Comparison of ENCODE assay signal across 30 mouse cellular contexts in the genomic region with DNA sequence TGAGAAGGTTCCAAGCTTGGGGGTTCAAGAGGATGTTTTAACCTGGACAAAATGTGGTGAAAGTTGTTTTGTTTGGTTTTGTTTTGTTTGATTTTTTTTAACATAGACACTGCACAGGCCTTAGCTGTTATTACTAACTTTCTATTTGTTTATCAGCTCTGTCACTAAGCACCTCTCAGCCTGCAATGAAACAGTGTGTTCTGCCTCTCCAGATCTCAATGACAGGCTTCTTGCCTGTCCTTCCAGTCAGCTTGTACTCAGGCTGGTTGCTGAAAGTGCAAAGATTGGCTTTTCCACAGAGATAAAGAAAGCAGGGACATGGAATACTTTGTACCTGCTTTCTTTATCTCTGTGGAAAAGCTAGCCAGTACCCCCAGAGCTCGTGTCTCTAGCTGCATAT.
DNase-seq lines count a peak whose midpoint lies in the region; ATAC-seq lines count a peak whose summit lies in the region.
"Had no signal": no experiment of that assay in that cellular context is flagged by ENCODE, and none has a peak within 500 bp of the region (broad histone marks: within the 10 kb centered on the region; RNA-seq: fewer than 3 reads in every experiment).

No protein-coding gene starts in this region.

- 0 out of 2 replicates have a peak, but pooled peaks cover 2% of the 10 kb centered on the region for H3K4me1 ChIP-seq in heart, embryonic 16.5 days (ENCODE audit: control insufficient read depth, insufficient read depth, low read length)
- peaks cover 7% of the 10 kb centered on the region; the same call in 1 of the 2 replicates for H3K4me1 ChIP-seq in heart, embryonic 12.5 days (replicated peaks)
- H3K4me1 ChIP-seq in liver, embryonic 13.5 days (replicated peaks): no peaks in the 10 kb centered on the region
- H3K4me1 ChIP-seq: embryonic facial prominence, embryonic 10.5 days; embryonic facial prominence, embryonic 15.5 days; forebrain, embryonic 12.5 days; hindbrain, embryonic 15.5 days; megakaryocyte, embryonic 14.5 days; midbrain, embryonic 12.5 days; neural tube, embryonic 12.5 days had no signal

- DNase-seq in heart, adult 11 months: peak; percentile 80
- no peak for DNase-seq in heart, adult 8-10 months (ENCODE audit: low spot score)
- no peak for DNase-seq in liver, embryonic 13.5 days
- no peak for DNase-seq in frontal cortex, postnatal 10 days (ENCODE audit: low spot score in 2 of 2)
- DNase-seq in kidney, postnatal 25 days: no peak
- DNase-seq: adrenal gland, adult 2 months; cerebellum, adult 8-10 months; cerebellum, postnatal 25 days; forebrain, postnatal 0 days; gastrocnemius, postnatal 14 days; kidney, adult 8-10 months; kidney, postnatal 10 days; layer of hippocampus, adult 9-11 months; lung, postnatal 4 days; right cerebral cortex, adult 18-20 months; spleen, adult 18-20 months; thymus, postnatal 14 days had no signal

- 0 out of 2 replicates have a peak overlapping the region, but pooled peaks have one; percentile 38 for H3K27ac ChIP-seq in heart, embryonic 16.5 days (ENCODE audit: low read length)
- H3K27ac ChIP-seq in heart, embryonic 12.5 days (ENCODE audit: poor library complexity, severe bottlenecking): no peak overlapping the region
- no peak overlapping the region for H3K27ac ChIP-seq in liver, embryonic 13.5 days
- H3K27ac ChIP-seq: embryonic facial prominence, embryonic 10.5 days; embryonic facial prominence, embryonic 15.5 days; forebrain, embryonic 12.5 days; hindbrain, embryonic 15.5 days; midbrain, embryonic 12.5 days; neural tube, embryonic 12.5 days had no signal

- no peak overlapping the region for H3K4me2 ChIP-seq in heart, embryonic 16.5 days (ENCODE audit: low read depth, low read length)
- no peak overlapping the region for H3K4me2 ChIP-seq in heart, embryonic 12.5 days
- no peak overlapping the region for H3K4me2 ChIP-seq in liver, embryonic 13.5 days
- H3K4me2 ChIP-seq: embryonic facial prominence, embryonic 15.5 days; forebrain, embryonic 12.5 days; hindbrain, embryonic 15.5 days; midbrain, embryonic 12.5 days; neural tube, embryonic 12.5 days had no signal

- WGBS in heart, embryonic 16.5 days: 13% methylated on average over 1 of the region's 1 CpGs
- 8% methylated on average over 1 of the region's 1 CpGs for WGBS in heart, embryonic 12.5 days
- 20% methylated on average over 1 of the region's 1 CpGs for WGBS in liver, embryonic 13.5 days (ENCODE audit: insufficient replicate concordance)

- no peaks in the 10 kb centered on the region for H3K9me3 ChIP-seq in heart, embryonic 16.5 days (replicated peaks; ENCODE audit: control insufficient read depth, low read length)
- H3K9me3 ChIP-seq in heart, embryonic 12.5 days (replicated peaks): no peaks in the 10 kb centered on the region
- no peaks in the 10 kb centered on the region for H3K9me3 ChIP-seq in liver, embryonic 13.5 days (replicated peaks)
- H3K9me3 ChIP-seq: embryonic facial prominence, embryonic 10.5 days; embryonic facial prominence, embryonic 15.5 days; forebrain, embryonic 12.5 days; hindbrain, embryonic 15.5 days; megakaryocyte, embryonic 14.5 days; midbrain, embryonic 12.5 days; neural tube, embryonic 12.5 days had no signal

- no peak overlapping the region for H3K9ac ChIP-seq in heart, embryonic 16.5 days (ENCODE audit: low read length)
- H3K9ac ChIP-seq in heart, embryonic 12.5 days: no peak overlapping the region
- no peak overlapping the region for H3K9ac ChIP-seq in liver, embryonic 13.5 days
- H3K9ac ChIP-seq: embryonic facial prominence, embryonic 15.5 days; forebrain, embryonic 12.5 days; forebrain, postnatal 0 days; hindbrain, embryonic 15.5 days; midbrain, embryonic 12.5 days; neural tube, embryonic 12.5 days had no signal

- ATAC-seq in heart, embryonic 16.5 days (replicated peaks; ENCODE audit: extremely low read depth, insufficient read depth, low FRiP score): peak; percentile 70
- no peak for ATAC-seq in heart, embryonic 12.5 days (ENCODE audit: insufficient number of reproducible peaks, low FRiP score)
- ATAC-seq in liver, embryonic 13.5 days (ENCODE audit: low read depth): peak; percentile 57; the same call in 1 of the 2 replicates
- ATAC-seq: activated CD4-positive, CD25-positive, alpha-beta regulatory T cell, adult 4 months; forebrain, postnatal 0 days; inflammation-experienced regulatory T-cells, adult 6 months had no signal

- H3K27me3 ChIP-seq in heart, embryonic 16.5 days (ENCODE audit: control insufficient read depth, insufficient read depth, low read length): no peaks in the 10 kb centered on the region
- peaks cover 9% of the 10 kb centered on the region for H3K27me3 ChIP-seq in heart, embryonic 12.5 days (replicated peaks)
- no peaks in the 10 kb centered on the region for H3K27me3 ChIP-seq in liver, embryonic 13.5 days
- H3K27me3 ChIP-seq: CH12.LX; embryonic facial prominence, embryonic 15.5 days; forebrain, embryonic 12.5 days; hindbrain, embryonic 15.5 days; megakaryocyte, embryonic 14.5 days; midbrain, embryonic 12.5 days; neural tube, embryonic 12.5 days had no signal

- H3K36me3 ChIP-seq in heart, embryonic 16.5 days (ENCODE audit: control insufficient read depth, insufficient read depth): no peaks in the 10 kb centered on the region
- no peaks in the 10 kb centered on the region for H3K36me3 ChIP-seq in heart, embryonic 12.5 days
- H3K36me3 ChIP-seq in liver, embryonic 13.5 days: no peaks in the 10 kb centered on the region
- H3K36me3 ChIP-seq: embryonic facial prominence, embryonic 10.5 days; embryonic facial prominence, embryonic 15.5 days; forebrain, embryonic 12.5 days; hindbrain, embryonic 15.5 days; midbrain, embryonic 12.5 days; neural tube, embryonic 12.5 days had no signal

- H3K4me3 ChIP-seq in heart, embryonic 16.5 days (ENCODE audit: low read length): no peak overlapping the region
- H3K4me3 ChIP-seq in heart, embryonic 12.5 days: no peak overlapping the region
- H3K4me3 ChIP-seq in liver, embryonic 13.5 days (replicated peaks): no peak overlapping the region
- H3K4me3 ChIP-seq: embryonic facial prominence, embryonic 10.5 days; embryonic facial prominence, embryonic 15.5 days; forebrain, embryonic 12.5 days; hindbrain, embryonic 15.5 days; megakaryocyte, embryonic 14.5 days; midbrain, embryonic 12.5 days; myocyte; neural tube, embryonic 12.5 days had no signal
